Mouse (Mus musculus) heart, postnatal 14 days (tissue): ENCODE results near the gene Gabbr2. TPM values are rescaled to one million over a fixed set of nuclear protein-coding genes. Genes with fewer than 3 reads are reported as not detected.
A peak's percentile ranks its signal among the peaks of the same experiment; 100 is the strongest.

Source experiments
- DNase-seq, 2 experiments: peaks; one replicate each; pipeline ENCODE4 v3.0.0; 2021 to 2022
- intact Hi-C: fragments of 180-260 bp; cut with DNase I; formaldehyde crosslinking; loops from one replicate; pipeline ENCODE4 v1.15.1; 2025
- long read RNA-seq, 2 experiments: library from polyadenylated mRNA; stranded (forward); transcript quantifications; one replicate each; pipeline ENCODE4 v2.0.0; 2021
- total RNA-seq, 2 experiments: library from RNA; stranded (reverse); gene quantifications; 2 replicates each; pipeline ENCODE4 v1.2.3; 2021

Gabbr2 gene
- under 1 TPM in 1 of 2 experiments, not detected in 1; 0.05 TPM for total RNA-seq
- long read RNA-seq, experiment 1: 0 reads
- long read RNA-seq, experiment 2: 0 reads

- no peak for DNase-seq
- intact Hi-C loops: no loop called here
Observed at GRCm38 (mm10) chr4:46991016-46991958, at the start of gene Gabbr2. Gabbr2 (minus strand) TSS chr4:46991873.

- intact Hi-C loops: no loop called here
- DNase-seq: no peak
Observed at GRCm38 (mm10) chr4:47039586-47039985, 47.9 kb upstream of the Gabbr2 start.

GRCm38 (mm10) chr4:47037321-47037657 is 45.6 kb upstream of the Gabbr2 start:
- intact Hi-C loops: loop anchor here (1.0 kb wide), 2 partner anchors 348 to 426 kb away; no protein-coding TSS in a partner anchor
- peak; percentile 79 to 89 for DNase-seq

GRCm38 (mm10) chr4:47036486-47037320 is 45.0 kb upstream of the Gabbr2 start:
- no peak for DNase-seq
- intact Hi-C loops: loop anchor here (1.0 kb wide), 2 partner anchors 347 to 425 kb away; no protein-coding TSS in a partner anchor

- no peak for DNase-seq
- intact Hi-C loops: no loop called here
Observed at GRCm38 (mm10) chr4:47035536-47035935, 43.9 kb upstream of the Gabbr2 start.

GRCm38 (mm10) chr4:47032171-47032570 is 40.5 kb upstream of the Gabbr2 start:
- DNase-seq: no peak
- intact Hi-C loops: no loop called here

- intact Hi-C loops: no loop called here
Observed at GRCm38 (mm10) chr4:47028791-47029190, 37.1 kb upstream of the Gabbr2 start.

GRCm38 (mm10) chr4:47023949-47024348 is 32.3 kb upstream of the Gabbr2 start:
- intact Hi-C loops: loop anchor here (5.0 kb wide), 1 partner anchor 337 kb away; no protein-coding TSS in a partner anchor
- no peak for DNase-seq

More at GRCm38 (mm10) chr4:47028791-47029190, 37.1 kb upstream of the Gabbr2 start:
- no peak for DNase-seq

- no peak for DNase-seq
- intact Hi-C loops: loop anchor here (5.0 kb wide), 1 partner anchor 336 kb away; no protein-coding TSS in a partner anchor
Observed at GRCm38 (mm10) chr4:47022804-47023603, 31.3 kb upstream of the Gabbr2 start.

GRCm38 (mm10) chr4:47020563-47020962 is 28.9 kb upstream of the Gabbr2 start:
- DNase-seq: peak; percentile 70 to 79

GRCm38 (mm10) chr4:47015156-47015555 is 23.5 kb upstream of the Gabbr2 start:
- no peak for DNase-seq
- intact Hi-C loops: no loop called here

More at GRCm38 (mm10) chr4:47020563-47020962, 28.9 kb upstream of the Gabbr2 start:
- intact Hi-C loops: loop anchor here (5.0 kb wide), 1 partner anchor 333 kb away; no protein-coding TSS in a partner anchor

GRCm38 (mm10) chr4:47012476-47012875 is 20.8 kb upstream of the Gabbr2 start:
- DNase-seq: no peak
- intact Hi-C loops: no loop called here

GRCm38 (mm10) chr4:47010400-47011231 is 18.9 kb upstream of the Gabbr2 start:
- intact Hi-C loops: no loop called here
- DNase-seq: peak in 1 of 2 experiments; percentile 32

GRCm38 (mm10) chr4:47000626-47001395 is 9.1 kb upstream of the Gabbr2 start:
- intact Hi-C loops: no loop called here
- DNase-seq: no peak

GRCm38 (mm10) chr4:46997969-46998368 is 6.3 kb upstream of the Gabbr2 start:
- intact Hi-C loops: no loop called here
- DNase-seq: no peak

GRCm38 (mm10) chr4:46992827-46993473 is 1.3 kb upstream of the Gabbr2 start:
- peak; percentile 60 to 80 for DNase-seq
- intact Hi-C loops: no loop called here

GRCm38 (mm10) chr4:46991959-46992316 is 265 bp upstream of the Gabbr2 start:
- DNase-seq: no peak
- intact Hi-C loops: no loop called here
